Mouse (Mus musculus) intestine, embryonic 16.5 days (tissue): ENCODE measurements around the gene Dnah14. TPM values are rescaled to one million over a fixed set of nuclear protein-coding genes. Genes with fewer than 3 reads are reported as not detected.
A peak's percentile ranks its signal among the peaks of the same experiment; 100 is the strongest.

ENCODE experiments used
- ATAC-seq: fragments of 200-750 bp; cut with Nextera tagmentation; 2 replicates; pipeline ENCODE4 v1.8.0; 2017; ENCODE audit warnings: moderate TSS enrichment, moderate library complexity
- H3K27ac ChIP-seq: fragments of 300-500 bp; sonication (generic); 2 replicates; pipeline ENCODE4 v1.5.1; 2014; ENCODE audit warnings: mild to moderate bottlenecking, low read length
- H3K27me3 ChIP-seq: fragments of 300-500 bp; sonication (generic); replicated peaks from 2 replicates; pipeline ENCODE4 v1.6.1; 2014; ENCODE audit warnings: low read length, control low read depth, mixed read lengths; ENCODE audit not compliant: control insufficient read depth, insufficient read depth
- H3K36me3 ChIP-seq: fragments of 300-500 bp; sonication (generic); 2 replicates; pipeline ENCODE4 v1.6.1; 2014; ENCODE audit warnings: low read length, control low read depth; ENCODE audit not compliant: control insufficient read depth, insufficient read depth
- H3K4me1 ChIP-seq: fragments of 300-500 bp; sonication (generic); 2 replicates; pipeline ENCODE4 v1.6.1; 2014; ENCODE audit warnings: low read length, control low read depth, mixed read lengths; ENCODE audit not compliant: control insufficient read depth, insufficient read depth
- H3K4me2 ChIP-seq: fragments of 300-500 bp; sonication (generic); 2 replicates; pipeline ENCODE4 v1.6.1; 2014; ENCODE audit warnings: low read depth, low read length, control low read depth
- H3K4me3 ChIP-seq: fragments of 300-500 bp; sonication (generic); 2 replicates; pipeline ENCODE4 v1.5.1; 2014; ENCODE audit warnings: mild to moderate bottlenecking, low read length
- H3K9ac ChIP-seq: fragments of 300-500 bp; sonication (generic); 2 replicates; pipeline ENCODE4 v1.6.1; 2014; ENCODE audit warnings: low read depth, low read length
- H3K9me3 ChIP-seq: fragments of 300-500 bp; sonication (generic); 2 replicates; pipeline ENCODE4 v1.6.1; 2016; ENCODE audit warnings: low read length, control low read depth; ENCODE audit not compliant: control insufficient read depth
- WGBS: fragments of 180-500 bp; shearing (Covaris S2); extraction: QIAGEN DNeasy Blood & Tissue Kit; methylation state at CpG from one replicate; pipeline ENCODE4 v1.1.7; 2014; 5-methylcytosine and 5-hydroxymethylcytosine counted together
- polyA plus RNA-seq: library from polyadenylated mRNA; unstranded; fragments of >200 nt; fragmentation: Nextera tagmentation; extraction: Ambion mirVana; gene quantifications from 2 replicates; pipeline ENCODE4 v1.2.1, GENCODE M21; 2015

The Dnah14 gene
- polyA plus RNA-seq, 1 experiment from 2014 or later: 1.2 TPM

GRCm38 (mm10) chr1:181842781-181843180, 266.4 kb downstream of the Dnah14 start, which contains the start of gene Lbr:
Lbr (minus strand) TSS chr1:181843046.
- Histone ChIP-seq H3K4me3 (peak within 1 kb of the TSS; percentile 87), H3K9me3 (no peaks in the 10 kb centered on the region), H3K27ac (peak within 1 kb of the TSS; percentile 98), H3K36me3 (no peaks in the 10 kb centered on the region), H3K4me1 (peaks cover 22% of the 10 kb centered on the region), H3K9ac (peak within 1 kb of the TSS; percentile 94), H3K27me3 (no peaks in the 10 kb centered on the region), H3K4me2 (peak within 1 kb of the TSS; percentile 88)
- ATAC-seq: peak; percentile 7; the same call in 1 of the 2 replicates
- WGBS: under 1% methylated on average over 14 of the region's 14 CpGs

- Histone ChIP-seq H3K9me3 (no peaks in the 10 kb centered on the region), H3K27me3 (no peaks in the 10 kb centered on the region), H3K36me3 (no peaks in the 10 kb centered on the region), H3K4me2 (no peak overlapping the region), H3K27ac (no peak overlapping the region), H3K9ac (no peak overlapping the region), H3K4me3 (no peak overlapping the region), H3K4me1 (peaks cover 14% of the 10 kb centered on the region)
- ATAC-seq: no peak
- WGBS: 81% methylated on average over 15 of the region's 15 CpGs
Measured at GRCm38 (mm10) chr1:181844874-181845547, 268.7 kb downstream of the Dnah14 start.

- no peak for ATAC-seq
- H3K27ac ChIP-seq: no peak overlapping the region
- H3K27me3 ChIP-seq: no peaks in the 10 kb centered on the region
- H3K9me3 ChIP-seq: no peaks in the 10 kb centered on the region
- no peak overlapping the region for H3K4me2 ChIP-seq
- no peak overlapping the region for H3K4me3 ChIP-seq
- H3K36me3 ChIP-seq: no peaks in the 10 kb centered on the region
- H3K4me1 ChIP-seq: peaks cover 8% of the 10 kb centered on the region; the same call in 1 of the 2 replicates
- H3K9ac ChIP-seq: no peak overlapping the region
- WGBS: 87% methylated on average over 3 of the region's 3 CpGs
Measured at GRCm38 (mm10) chr1:181845767-181846166, 269.4 kb downstream of the Dnah14 start.

GRCm38 (mm10) chr1:181847396-181847795, 271.0 kb downstream of the Dnah14 start:
- Histone ChIP-seq H3K36me3 (no peaks in the 10 kb centered on the region), H3K9me3 (no peaks in the 10 kb centered on the region), H3K4me1 (peaks cover 6% of the 10 kb centered on the region; the same call in 1 of the 2 replicates), H3K4me2 (no peak overlapping the region), H3K27me3 (no peaks in the 10 kb centered on the region), H3K27ac (no peak overlapping the region), H3K4me3 (no peak overlapping the region), H3K9ac (no peak overlapping the region)
- 93% methylated on average over 3 of the region's 3 CpGs for WGBS
- ATAC-seq: no peak

GRCm38 (mm10) chr1:181848210-181848609, 271.9 kb downstream of the Dnah14 start:
- Histone ChIP-seq H3K4me1 (peaks cover 9% of the 10 kb centered on the region), H3K27me3 (no peaks in the 10 kb centered on the region), H3K4me2 (no peak overlapping the region), H3K27ac (no peak overlapping the region), H3K9ac (no peak overlapping the region), H3K4me3 (no peak overlapping the region), H3K36me3 (no peaks in the 10 kb centered on the region), H3K9me3 (no peaks in the 10 kb centered on the region)
- ATAC-seq: no peak
- WGBS: 79% methylated on average over 1 of the region's 1 CpGs

GRCm38 (mm10) chr1:181850441-181850840, 274.1 kb downstream of the Dnah14 start:
- ATAC-seq: no peak
- no peak overlapping the region for H3K27ac ChIP-seq
- H3K4me1 ChIP-seq: peaks cover 7% of the 10 kb centered on the region
- no peak overlapping the region for H3K4me2 ChIP-seq
- H3K9ac ChIP-seq: no peak overlapping the region
- H3K9me3 ChIP-seq: no peaks in the 10 kb centered on the region
- H3K27me3 ChIP-seq: no peaks in the 10 kb centered on the region
- H3K4me3 ChIP-seq: no peak overlapping the region
- no peaks in the 10 kb centered on the region for H3K36me3 ChIP-seq
- WGBS: 65% methylated on average over 4 of the region's 4 CpGs

GRCm38 (mm10) chr1:181851521-181852310, 275.4 kb downstream of the Dnah14 start:
- peaks cover 7% of the 10 kb centered on the region for H3K4me1 ChIP-seq
- no peaks in the 10 kb centered on the region for H3K36me3 ChIP-seq
- H3K4me2 ChIP-seq: no peak overlapping the region
- WGBS: 86% methylated on average over 12 of the region's 12 CpGs
- peak overlapping the region; percentile 73; the same call in 1 of the 2 replicates for H3K27ac ChIP-seq
- H3K9ac ChIP-seq: no peak overlapping the region
- no peak overlapping the region for H3K4me3 ChIP-seq
- no peaks in the 10 kb centered on the region for H3K27me3 ChIP-seq
- ATAC-seq: no peak
- H3K9me3 ChIP-seq: no peaks in the 10 kb centered on the region

- no peaks in the 10 kb centered on the region for H3K27me3 ChIP-seq
- WGBS: 46% methylated on average over 13 of the region's 13 CpGs
- 0 out of 2 replicates have a peak overlapping the region, but pooled peaks have one; percentile 27 for H3K9ac ChIP-seq
- peak overlapping the region; percentile 73 for H3K27ac ChIP-seq
- peaks cover 7% of the 10 kb centered on the region for H3K4me1 ChIP-seq
- H3K4me2 ChIP-seq: peak overlapping the region; percentile 53
- peak overlapping the region; percentile 28 for H3K4me3 ChIP-seq
- ATAC-seq: peak; percentile 69
- no peaks in the 10 kb centered on the region; the same call in 1 of the 2 replicates for H3K9me3 ChIP-seq
- no peaks in the 10 kb centered on the region for H3K36me3 ChIP-seq
Measured at GRCm38 (mm10) chr1:181852466-181852865, 276.1 kb downstream of the Dnah14 start.

GRCm38 (mm10) chr1:181853081-181853736, 276.9 kb downstream of the Dnah14 start:
- 12% methylated on average over 21 of the region's 21 CpGs for WGBS
- Histone ChIP-seq H3K36me3 (no peaks in the 10 kb centered on the region), H3K9me3 (no peaks in the 10 kb centered on the region; the same call in 1 of the 2 replicates), H3K9ac (peak overlapping the region; percentile 46), H3K4me3 (peak overlapping the region; percentile 28), H3K4me2 (peak overlapping the region; percentile 53), H3K27ac (peak overlapping the region; percentile 73), H3K4me1 (peaks cover 7% of the 10 kb centered on the region), H3K27me3 (no peaks in the 10 kb centered on the region)
- ATAC-seq: peak; percentile 93
